Mouse (Mus musculus): ENCODE measurements at regions not wholly inside any gene's neighbourhood (a gene's known extent, or its start where the extent isn't known, plus 50 kb on each side); places are given as distances from the start of the nearest gene placed in this dataset.
A peak's percentile ranks its signal among the peaks of the same experiment; 100 is the strongest.

DNA sequence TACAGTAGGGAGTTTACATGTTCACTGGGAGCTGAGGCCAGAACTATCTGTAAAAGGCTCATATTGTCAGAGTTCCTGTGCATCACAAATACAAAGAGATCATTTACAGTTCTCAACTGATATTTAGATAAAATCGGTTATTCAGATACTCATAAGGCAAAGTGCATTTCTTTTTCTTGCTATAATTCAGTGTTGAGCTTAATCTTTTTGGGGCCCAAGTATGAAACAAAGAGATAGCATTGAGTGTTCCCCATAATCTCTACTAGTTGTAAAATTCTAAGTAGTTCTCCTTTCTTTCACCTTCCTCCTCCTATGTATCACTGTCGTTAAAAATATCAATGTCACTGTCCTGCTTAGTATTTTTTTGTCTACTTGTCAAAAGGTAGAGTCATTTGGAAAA is 540.6 kb upstream of the Gm10306 start:
- DNase-seq (ENCODE audit: low read depth, low spot score), result peak; percentile 52
- no peak overlapping the region for H3K4me3 ChIP-seq (ENCODE audit: control insufficient read depth in 1 of 2, insufficient read depth in 1 of 2, low read depth in 2 of 2, low read length in 2 of 2)
- peaks cover 0 to 11% of the 10 kb centered on the region in 2 experiments; a peak in 2 of 4 replicates for H3K36me3 ChIP-seq (ENCODE audit: control insufficient read depth in 1 of 2, insufficient read depth in 2 of 2, low read length in 2 of 2)
- peaks cover 2 to 4% of the 10 kb centered on the region in 2 experiments; a peak in 2 of 4 replicates for H3K4me1 ChIP-seq (ENCODE audit: control insufficient read depth in 1 of 2, insufficient read depth in 2 of 2, low read length in 2 of 2)
- H3K9ac ChIP-seq (ENCODE audit: control insufficient read depth, low read depth, low read length, poor library complexity, severe bottlenecking), result no peak overlapping the region
- TF ChIP-seq GABPA (IDR thresholded peaks at IDR 0.05; ENCODE audit: low read depth, low read length) (no peak), GATA1 (IDR thresholded peaks at IDR 0.05; ENCODE audit: low read depth, low read length) (peak; percentile 73), POLR2AphosphoS5 (IDR thresholded peaks at IDR 0.05; ENCODE audit: borderline replicate concordance, low read depth, low read length) (no peak), USF2 (IDR thresholded peaks at IDR 0.05; ENCODE audit: borderline replicate concordance in 1 of 2, insufficient read depth in 1 of 2, low read depth in 1 of 2, low read length in 2 of 2) (no peak), MAZ (IDR thresholded peaks at IDR 0.05; ENCODE audit: low read depth, low read length) (no peak), RCOR1 (IDR thresholded peaks at IDR 0.05; ENCODE audit: low read depth, low read length) (peak; percentile 61; the same call in 1 of the 2 replicates), MAX (IDR thresholded peaks at IDR 0.05; ENCODE audit: low read length) (no peak), MEF2A (IDR thresholded peaks at IDR 0.05; ENCODE audit: extremely low read depth, insufficient replicate concordance, low read depth, low read length, poor library complexity, severe bottlenecking) (no peak), CTCF (IDR thresholded peaks at IDR 0.05 in 2 of 3, conservative IDR thresholded peaks at IDR 0.05 in 1 of 3; ENCODE audit: control insufficient read depth in 1 of 3, insufficient read depth in 1 of 3, low read depth in 2 of 3, low read length in 3 of 3, poor library complexity in 1 of 3, severe bottlenecking in 1 of 3) (no peak), TBP (IDR thresholded peaks at IDR 0.05; ENCODE audit: low read depth, low read length) (no peak), HCFC1 (IDR thresholded peaks at IDR 0.05; ENCODE audit: low read depth, low read length) (no peak), TCF12 (IDR thresholded peaks at IDR 0.05; ENCODE audit: low read depth, low read length) (peak; percentile 45; the same call in 1 of the 2 replicates), TAL1 (IDR thresholded peaks at IDR 0.05; ENCODE audit: low read length) (no peak), NELFE (IDR thresholded peaks at IDR 0.05; ENCODE audit: low read depth, low read length) (no peak), EP300 (IDR thresholded peaks at IDR 0.05; ENCODE audit: low read depth in 1 of 2, low read length in 2 of 2) (peak; percentile 73 to 88), SMC3 (IDR thresholded peaks at IDR 0.05; ENCODE audit: low read depth, low read length) (no peak)
- no peaks in the 10 kb centered on the region for H3K9me3 ChIP-seq (replicated peaks; ENCODE audit: insufficient read depth, low read length)
- H3K79me2 ChIP-seq (ENCODE audit: control insufficient read depth, insufficient read depth, low read length, poor library complexity), result no peaks in the 10 kb centered on the region
- peak overlapping the region; percentile 34; the same call in 1 of the 2 replicates for H3K27ac ChIP-seq (ENCODE audit: control insufficient read depth, low read depth, low read length)
- H3K27me3 ChIP-seq (ENCODE audit: control insufficient read depth in 1 of 2, insufficient read depth in 2 of 2, low read length in 2 of 2), result no peaks in the 10 kb centered on the region

DNA sequence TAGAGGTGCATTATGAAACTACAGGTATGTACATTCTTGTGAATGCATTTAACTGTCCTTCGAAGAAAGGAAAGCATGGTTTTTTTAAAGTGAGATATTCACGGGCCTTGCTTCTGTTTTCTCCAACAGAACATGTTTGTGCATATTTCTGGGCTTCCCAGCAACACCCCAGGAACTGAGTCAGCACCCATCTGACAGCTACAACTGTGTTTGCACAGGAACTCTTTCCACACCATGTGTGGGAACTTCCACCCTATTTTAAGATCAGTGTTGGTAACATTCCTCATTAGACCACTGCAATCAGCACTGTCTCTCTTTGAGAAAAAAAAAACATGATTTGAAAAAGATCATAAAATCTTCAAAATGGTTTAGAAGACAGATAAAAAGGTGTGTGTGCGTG is 538.6 kb upstream of the Gm10306 start:
- H3K9ac ChIP-seq (ENCODE audit: control insufficient read depth, low read depth, low read length, poor library complexity, severe bottlenecking), result no peak overlapping the region
- H3K27me3 ChIP-seq (ENCODE audit: control insufficient read depth in 1 of 2, insufficient read depth in 2 of 2, low read length in 2 of 2), result no peaks in the 10 kb centered on the region
- H3K27ac ChIP-seq (ENCODE audit: control insufficient read depth, low read depth, low read length), result no peak overlapping the region
- DNase-seq (ENCODE audit: low read depth, low spot score), result no peak
- no peaks in the 10 kb centered on the region for H3K79me2 ChIP-seq (ENCODE audit: control insufficient read depth, insufficient read depth, low read length, poor library complexity)
- peaks cover 0 to 11% of the 10 kb centered on the region in 2 experiments; a peak in 2 of 4 replicates for H3K36me3 ChIP-seq (ENCODE audit: control insufficient read depth in 1 of 2, insufficient read depth in 2 of 2, low read length in 2 of 2)
- TF ChIP-seq ETS1 (IDR thresholded peaks at IDR 0.05; ENCODE audit: low read depth, low read length) (no peak), POLR2AphosphoS2 (IDR thresholded peaks at IDR 0.05; ENCODE audit: low read length) (no peak), NRF1 (IDR thresholded peaks at IDR 0.05; ENCODE audit: insufficient read depth, low read depth, low read length, poor library complexity, severe bottlenecking) (no peak), MYC (IDR thresholded peaks at IDR 0.05; ENCODE audit: low read depth, low read length) (no peak), UBTF (IDR thresholded peaks at IDR 0.05; ENCODE audit: borderline replicate concordance, insufficient read depth, low read depth, low read length) (no peak), MAFK (IDR thresholded peaks at IDR 0.05; ENCODE audit: borderline replicate concordance, low read depth, low read length) (no peak)
- H3K9me3 ChIP-seq (replicated peaks; ENCODE audit: insufficient read depth, low read length), result no peaks in the 10 kb centered on the region
- peaks cover 2 to 4% of the 10 kb centered on the region in 2 experiments; a peak in 2 of 4 replicates for H3K4me1 ChIP-seq (ENCODE audit: control insufficient read depth in 1 of 2, insufficient read depth in 2 of 2, low read length in 2 of 2)
- no peak overlapping the region for H3K4me3 ChIP-seq (ENCODE audit: control insufficient read depth in 1 of 2, insufficient read depth in 1 of 2, low read depth in 2 of 2, low read length in 2 of 2)
